In genomic region chr3:27491367-27491766, GRCm38 (mm10) we compare ENCODE assay signal across 25 mouse cellular contexts.
DNase-seq lines count a peak whose midpoint lies in the region; ATAC-seq and TF ChIP-seq lines count a peak whose summit lies in the region.
"Had no signal": no experiment of that assay in that cellular context is flagged by ENCODE, and none has a peak within 500 bp of the region (broad histone marks: within the 10 kb centered on the region; RNA-seq: fewer than 3 reads in every experiment).

No protein-coding gene starts in this region.

- ATAC-seq in heart, embryonic 12.5 days (ENCODE audit: insufficient number of reproducible peaks, low FRiP score), result peak; percentile 41
- ATAC-seq in hindbrain, embryonic 13.5 days (ENCODE audit: low FRiP score), result 0 out of 2 replicates have a peak, but pooled peaks have one; percentile 47
- no peak for ATAC-seq in hindbrain, embryonic 11.5 days (ENCODE audit: low FRiP score)
- ATAC-seq in kidney, postnatal 0 days (replicated peaks; ENCODE audit: low FRiP score, low read depth), result peak; percentile 27
- ATAC-seq in heart, postnatal 0 days (ENCODE audit: insufficient read depth, low read depth), result peak; percentile 28; the same call in 1 of the 2 replicates
- ATAC-seq: forebrain, embryonic 16.5 days; intestine, embryonic 16.5 days; midbrain, embryonic 15.5 days had no signal

- H3K4me3 ChIP-seq in heart, embryonic 12.5 days, result no peak overlapping the region
- H3K4me3 ChIP-seq in hindbrain, embryonic 13.5 days, result no peak overlapping the region
- no peak overlapping the region for H3K4me3 ChIP-seq in hindbrain, embryonic 11.5 days (ENCODE audit: low read depth, low read length)
- H3K4me3 ChIP-seq in kidney, postnatal 0 days (replicated peaks; ENCODE audit: low read depth, low read length), result no peak overlapping the region
- H3K4me3 ChIP-seq in heart, postnatal 0 days (ENCODE audit: low read depth, low read length), result no peak overlapping the region
- H3K4me3 ChIP-seq: erythroblast, embryonic 14.5 days; limb, embryonic 10.5 days; limb, embryonic 15.5 days; liver, embryonic 13.5 days; midbrain, embryonic 15.5 days had no signal

- peak overlapping the region; percentile 63 for H3K27ac ChIP-seq in heart, embryonic 12.5 days (ENCODE audit: poor library complexity, severe bottlenecking)
- H3K27ac ChIP-seq in hindbrain, embryonic 13.5 days, result no peak overlapping the region
- no peak overlapping the region for H3K27ac ChIP-seq in hindbrain, embryonic 11.5 days (ENCODE audit: low read depth, low read length)
- peak overlapping the region; percentile 47; the same call in 1 of the 2 replicates for H3K27ac ChIP-seq in kidney, postnatal 0 days
- peak overlapping the region; percentile 75 for H3K27ac ChIP-seq in heart, postnatal 0 days (ENCODE audit: low read depth)
- H3K27ac ChIP-seq: limb, embryonic 10.5 days; limb, embryonic 15.5 days; liver, embryonic 13.5 days; midbrain, embryonic 15.5 days had no signal

- TF ChIP-seq CTCF in kidney, postnatal 0 days (IDR thresholded peaks at IDR 0.05; ENCODE audit: low read depth), result no peak
- no peak for TF ChIP-seq CTCF in heart, postnatal 0 days (IDR thresholded peaks at IDR 0.05; ENCODE audit: low read depth)

- no peaks in the 10 kb centered on the region for H3K27me3 ChIP-seq in heart, embryonic 12.5 days (replicated peaks)
- no peaks in the 10 kb centered on the region for H3K27me3 ChIP-seq in hindbrain, embryonic 13.5 days
- H3K27me3 ChIP-seq in hindbrain, embryonic 11.5 days (ENCODE audit: control insufficient read depth, insufficient read depth, low read length), result no peaks in the 10 kb centered on the region
- H3K27me3 ChIP-seq in kidney, postnatal 0 days (ENCODE audit: insufficient read depth, low read length), result no peaks in the 10 kb centered on the region
- H3K27me3 ChIP-seq in heart, postnatal 0 days (ENCODE audit: control insufficient read depth, insufficient read depth, low read length), result no peaks in the 10 kb centered on the region
- H3K27me3 ChIP-seq: limb, embryonic 15.5 days; liver, embryonic 13.5 days; midbrain, embryonic 15.5 days had no signal

- no peak overlapping the region; the same call in 1 of the 2 replicates for H3K4me2 ChIP-seq in heart, embryonic 12.5 days
- no peak overlapping the region for H3K4me2 ChIP-seq in hindbrain, embryonic 13.5 days
- no peak overlapping the region for H3K4me2 ChIP-seq in hindbrain, embryonic 11.5 days (replicated peaks; ENCODE audit: low read depth, low read length)
- H3K4me2 ChIP-seq in kidney, postnatal 0 days (ENCODE audit: low read length), result no peak overlapping the region
- no peak overlapping the region for H3K4me2 ChIP-seq in heart, postnatal 0 days (ENCODE audit: low read depth, low read length)
- H3K4me2 ChIP-seq: limb, embryonic 15.5 days; liver, embryonic 13.5 days; midbrain, embryonic 15.5 days had no signal

- intact Hi-C loops in gastrocnemius, postnatal 36 days (cut with DNase I), result no loop called here

- TF ChIP-seq EP300 in heart, postnatal 0 days (IDR thresholded peaks at IDR 0.05; ENCODE audit: low read depth), result no peak

- WGBS in heart, embryonic 12.5 days, result 62% methylated on average over 8 of the region's 8 CpGs
- WGBS in hindbrain, embryonic 13.5 days, result 89% methylated on average over 8 of the region's 8 CpGs
- WGBS in hindbrain, embryonic 11.5 days, result 96% methylated on average over 8 of the region's 8 CpGs
- 78% methylated on average over 8 of the region's 8 CpGs for WGBS in kidney, postnatal 0 days
- 37% methylated on average over 8 of the region's 8 CpGs for WGBS in heart, postnatal 0 days

- H3K36me3 ChIP-seq in heart, embryonic 12.5 days, result peaks cover 74% of the 10 kb centered on the region
- no peaks in the 10 kb centered on the region for H3K36me3 ChIP-seq in hindbrain, embryonic 13.5 days
- no peaks in the 10 kb centered on the region for H3K36me3 ChIP-seq in hindbrain, embryonic 11.5 days (ENCODE audit: control insufficient read depth, insufficient read depth, low read length)
- H3K36me3 ChIP-seq in kidney, postnatal 0 days (ENCODE audit: insufficient read depth, low read length), result peaks cover 44% of the 10 kb centered on the region
- H3K36me3 ChIP-seq in heart, postnatal 0 days (replicated peaks; ENCODE audit: control insufficient read depth, insufficient read depth, low read length), result peaks cover 54% of the 10 kb centered on the region
- H3K36me3 ChIP-seq: midbrain, embryonic 15.5 days had no signal

- no peaks in the 10 kb centered on the region for H3K9me3 ChIP-seq in heart, embryonic 12.5 days (replicated peaks)
- no peaks in the 10 kb centered on the region for H3K9me3 ChIP-seq in hindbrain, embryonic 13.5 days
- no peaks in the 10 kb centered on the region for H3K9me3 ChIP-seq in hindbrain, embryonic 11.5 days (ENCODE audit: control insufficient read depth, low read length)
- no peaks in the 10 kb centered on the region for H3K9me3 ChIP-seq in kidney, postnatal 0 days (replicated peaks; ENCODE audit: low read length)
- H3K9me3 ChIP-seq in heart, postnatal 0 days (replicated peaks; ENCODE audit: control insufficient read depth, low read length), result no peaks in the 10 kb centered on the region
- H3K9me3 ChIP-seq: limb, embryonic 10.5 days; limb, embryonic 15.5 days; liver, embryonic 13.5 days; midbrain, embryonic 15.5 days had no signal

- DNase-seq in heart, adult 8-10 months (ENCODE audit: low spot score), result no peak
- no peak for DNase-seq in hindbrain, embryonic 11.5 days (ENCODE audit: low spot score)
- DNase-seq in kidney, postnatal 0 days (ENCODE audit: low spot score), result no peak
- no peak for DNase-seq in kidney, adult 11 months
- DNase-seq in heart, postnatal 0 days (ENCODE audit: low spot score), result no peak
- no peak for DNase-seq in gastrocnemius, postnatal 36 days
- DNase-seq: adrenal gland, adult 8-10 months; B cell, adult 2 months; cerebellum, adult 2 months; gastrocnemius, postnatal 10 days; layer of hippocampus, postnatal 36 days; liver, embryonic 13.5 days; lung, adult 18-20 months; lung, postnatal 10 days; right cerebral cortex, postnatal 25 days; spleen, adult 18-20 months; thymus, postnatal 14 days had no signal

- peaks cover 50% of the 10 kb centered on the region for H3K4me1 ChIP-seq in heart, embryonic 12.5 days (replicated peaks)
- peaks cover 28% of the 10 kb centered on the region; the same call in 1 of the 2 replicates for H3K4me1 ChIP-seq in hindbrain, embryonic 13.5 days (replicated peaks)
- no peaks in the 10 kb centered on the region for H3K4me1 ChIP-seq in hindbrain, embryonic 11.5 days (replicated peaks; ENCODE audit: control insufficient read depth, insufficient read depth, low read length)
- no peaks in the 10 kb centered on the region for H3K4me1 ChIP-seq in kidney, postnatal 0 days (replicated peaks; ENCODE audit: insufficient read depth, low read length)
- peaks cover 40% of the 10 kb centered on the region for H3K4me1 ChIP-seq in heart, postnatal 0 days (ENCODE audit: control insufficient read depth, insufficient read depth)
- H3K4me1 ChIP-seq: limb, embryonic 10.5 days; limb, embryonic 15.5 days; liver, embryonic 13.5 days had no signal

- H3K9ac ChIP-seq in heart, embryonic 12.5 days, result no peak overlapping the region
- no peak overlapping the region for H3K9ac ChIP-seq in hindbrain, embryonic 13.5 days
- H3K9ac ChIP-seq in hindbrain, embryonic 11.5 days (ENCODE audit: low read depth, low read length), result no peak overlapping the region
- H3K9ac ChIP-seq in kidney, postnatal 0 days (ENCODE audit: low read depth, low read length), result no peak overlapping the region
- no peak overlapping the region for H3K9ac ChIP-seq in heart, postnatal 0 days (replicated peaks; ENCODE audit: low read depth, low read length)
- H3K9ac ChIP-seq: limb, embryonic 15.5 days; liver, embryonic 13.5 days; midbrain, embryonic 15.5 days had no signal

Comparison
In these comparisons a context has a peak if more than half of its experiments do, and no peak if none do; other contexts are left out.
1. H3K27ac ChIP-seq: peak in heart, embryonic 12.5 days (single experiment), kidney, postnatal 0 days (single experiment) and heart, postnatal 0 days (single experiment); none in hindbrain, embryonic 13.5 days (single experiment) and hindbrain, embryonic 11.5 days (single experiment).